Mouse (Mus musculus): ENCODE results near the gene Wdr78. TPM values are rescaled to one million over a fixed set of nuclear protein-coding genes. Genes with fewer than 3 reads are reported as not detected.

The Wdr78 gene
- total RNA-seq, 2 experiments from 2014 or later: 9.3 to 10.9 TPM

Other genes starting within 250 kb of the Wdr78 start
- 1 to 10 TPM; 1.1 to 1.3 TPM for gene Tctex1d1, start 135.9 kb downstream of the Wdr78 start, total RNA-seq (2021)
- gene Insl5, start 87.7 kb downstream of the Wdr78 start, total RNA-seq (2021): not detected
- gene Mier1, start 165 bp downstream of the Wdr78 start, total RNA-seq (2021): 10 to 100 TPM; 45.8 to 53.8 TPM
- 10 to 100 TPM; 14.7 to 17.2 TPM for gene Slc35d1, start 100.6 kb upstream of the Wdr78 start, total RNA-seq (2021)
- gene 4921539E11Rik, start 176.3 kb upstream of the Wdr78 start, total RNA-seq (2021): not detected
- 1 to 10 TPM; 6.9 to 9.2 TPM for gene Oma1, start 199.3 kb upstream of the Wdr78 start, total RNA-seq (2021)

All from layer of hippocampus, postnatal 10 days (tissue).